Mouse (Mus musculus) layer of hippocampus, adult 9-10 months (tissue): Measurements from ENCODE around the gene Pced1b.

Experiments used
- DNase-seq: peaks from one replicate; pipeline ENCODE4 v3.0.0; 2022; ENCODE audit warnings: low spot score

Gene Pced1b

DNA sequence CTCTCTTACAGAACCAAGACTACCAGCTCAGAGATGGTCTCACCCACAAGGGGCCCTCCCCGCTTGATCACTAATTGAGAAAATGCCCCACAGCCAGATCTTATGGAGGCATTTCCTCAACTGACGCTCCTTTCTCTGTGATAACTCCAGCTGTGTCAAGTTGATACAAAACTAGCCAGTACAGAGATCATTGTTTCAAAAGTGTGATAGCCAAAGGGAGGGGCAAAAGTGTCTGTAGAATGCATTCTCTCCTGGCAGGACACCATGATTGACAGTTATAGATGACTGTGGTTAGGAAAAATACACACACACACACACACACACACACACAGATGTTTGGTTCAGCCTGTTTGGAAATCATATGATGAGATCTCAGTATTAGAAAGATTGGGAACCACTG, 150.9 kb downstream of the Pced1b start:
- no peak for DNase-seq

DNA sequence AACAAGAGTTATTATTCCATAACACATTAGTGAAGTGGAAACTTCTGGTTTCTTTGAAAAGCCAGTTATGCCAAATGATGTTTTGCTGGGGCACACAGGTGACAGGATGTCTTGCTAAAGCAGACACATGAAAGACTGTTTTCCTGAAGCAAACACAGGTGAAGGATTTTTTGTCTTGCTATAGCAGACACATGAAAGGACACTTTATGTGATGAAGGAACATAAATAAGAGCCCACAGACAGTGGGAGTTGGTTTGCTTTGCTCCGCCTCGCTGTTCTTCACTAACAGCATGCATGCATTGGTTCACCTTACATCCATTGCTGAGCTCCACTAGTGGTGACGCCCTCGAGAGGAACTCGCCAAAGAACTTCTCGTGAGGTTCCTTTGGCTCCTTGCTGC, 154.0 kb downstream of the Pced1b start:
- no peak for DNase-seq

DNA sequence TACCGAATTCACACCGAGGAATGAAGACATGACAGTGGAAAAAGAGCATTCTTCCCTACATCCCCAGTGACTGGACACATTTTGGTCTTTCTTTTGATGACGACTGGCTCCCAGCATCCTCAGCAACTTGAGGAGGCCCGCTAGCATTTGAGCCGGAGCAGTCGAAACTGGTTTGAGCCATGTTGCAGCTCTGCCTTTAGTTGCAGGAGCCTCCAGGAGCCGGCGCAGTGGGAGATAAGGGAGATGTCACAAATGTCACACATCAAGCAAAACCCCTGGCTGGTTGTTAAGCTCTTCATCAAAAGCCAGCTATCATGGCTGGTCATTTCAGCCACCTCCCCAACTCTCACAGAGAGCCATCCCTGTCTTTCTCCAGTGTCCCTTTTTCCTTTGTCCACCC, 157.6 kb downstream of the Pced1b start:
- DNase-seq, result no peak

DNA sequence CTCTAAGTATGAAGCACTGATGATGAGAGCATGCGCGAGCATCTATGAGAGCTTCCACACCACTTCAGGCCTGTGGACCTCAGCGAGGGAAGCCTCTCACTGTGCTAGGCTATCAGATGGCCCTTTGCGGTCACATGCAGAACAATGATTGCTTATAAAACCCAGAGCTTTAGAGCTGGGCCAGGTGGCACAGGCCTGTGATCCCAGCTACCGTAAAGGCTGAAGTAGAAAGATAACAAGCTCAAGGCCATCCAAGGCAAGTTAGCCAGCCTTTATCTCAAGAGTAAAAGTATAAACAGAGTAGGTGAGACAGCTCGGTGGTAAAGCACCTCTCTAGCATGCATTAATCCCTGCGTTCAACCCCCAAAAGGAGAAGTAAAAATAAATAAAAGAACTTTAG, 158.1 kb downstream of the Pced1b start:
- no peak for DNase-seq

DNA sequence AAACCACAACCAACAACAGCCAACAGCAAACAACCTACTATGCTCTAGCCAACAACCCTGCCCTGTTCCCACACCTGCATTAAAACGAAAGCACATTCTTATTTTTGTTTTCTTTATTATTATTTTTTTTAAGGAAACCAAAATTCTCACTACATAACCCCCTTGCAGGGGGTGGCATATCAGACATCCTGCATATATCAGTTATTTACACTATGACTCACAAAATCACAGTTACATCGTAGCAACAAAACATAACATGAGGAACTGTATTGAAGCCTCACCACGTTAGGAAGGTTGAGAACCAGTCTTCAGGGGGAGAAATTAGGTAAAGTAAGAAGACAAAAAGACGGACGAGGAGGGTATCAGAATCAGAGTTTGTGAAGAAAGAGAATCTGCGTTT, 159.2 kb downstream of the Pced1b start:
- no peak for DNase-seq

DNA sequence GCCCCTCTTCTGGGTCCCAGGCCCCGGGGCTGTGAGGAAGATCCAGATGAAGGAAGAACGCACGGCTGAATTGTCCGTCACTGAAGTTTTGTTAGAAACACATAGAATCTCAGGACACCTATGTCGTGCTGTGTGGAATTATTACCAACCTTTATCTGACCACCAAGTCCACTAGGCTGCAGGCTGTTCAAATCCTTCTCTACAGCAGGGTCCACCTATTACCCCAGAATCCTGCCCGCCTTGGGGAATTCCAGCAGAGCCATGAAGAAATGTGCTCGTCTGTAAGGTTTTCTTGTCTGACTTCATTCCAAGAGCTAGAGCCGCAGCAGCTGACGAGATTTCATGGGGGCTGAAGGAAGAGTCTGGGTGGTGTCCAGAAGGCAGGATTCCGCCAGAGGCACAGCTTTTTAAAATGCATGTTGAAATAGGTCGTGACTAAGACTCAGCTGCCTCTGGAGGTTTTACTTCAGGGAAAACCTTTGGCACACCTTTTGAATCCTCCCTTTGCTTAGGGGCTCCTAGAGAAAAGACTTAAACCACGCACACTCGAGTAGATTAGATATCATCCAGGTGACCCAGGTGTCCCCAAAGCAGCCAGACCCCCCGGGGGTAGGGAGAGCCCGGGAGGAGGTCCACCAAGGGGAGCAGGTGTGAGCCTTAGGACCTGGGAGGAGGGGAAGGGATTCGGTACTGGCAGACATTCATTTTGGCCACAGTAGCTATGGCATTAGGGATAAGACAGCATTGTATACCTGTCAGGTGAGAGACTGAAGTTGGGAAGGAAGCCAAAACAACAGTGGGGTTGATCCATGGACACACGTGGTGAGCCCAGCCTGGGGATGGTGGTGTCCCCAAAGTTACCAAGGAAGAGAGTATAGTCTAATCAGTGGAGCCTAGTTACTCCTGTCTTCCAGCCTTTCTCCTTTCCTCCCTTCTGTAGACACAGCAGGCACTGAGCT, 160.9 kb downstream of the Pced1b start:
- DNase-seq, result no peak

DNA sequence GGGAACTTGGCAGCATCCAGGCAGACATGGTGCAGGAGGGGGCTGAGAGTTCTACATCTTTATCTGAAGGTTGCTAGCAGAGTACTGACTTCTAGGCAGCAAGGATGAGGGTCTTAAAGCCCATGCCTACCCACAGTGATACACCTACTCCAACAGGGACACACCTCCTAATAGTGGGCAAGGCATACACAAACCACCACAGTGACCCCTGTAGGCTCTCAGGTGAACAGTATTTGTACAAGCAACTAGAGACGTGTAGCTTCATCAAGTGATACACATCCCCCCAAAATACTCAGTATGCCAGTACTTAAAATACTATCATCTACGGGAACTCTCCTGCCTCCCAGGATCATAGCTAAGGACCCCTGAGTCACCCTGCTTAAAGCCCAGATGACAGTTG, 164.2 kb downstream of the Pced1b start:
- no peak for DNase-seq

DNA sequence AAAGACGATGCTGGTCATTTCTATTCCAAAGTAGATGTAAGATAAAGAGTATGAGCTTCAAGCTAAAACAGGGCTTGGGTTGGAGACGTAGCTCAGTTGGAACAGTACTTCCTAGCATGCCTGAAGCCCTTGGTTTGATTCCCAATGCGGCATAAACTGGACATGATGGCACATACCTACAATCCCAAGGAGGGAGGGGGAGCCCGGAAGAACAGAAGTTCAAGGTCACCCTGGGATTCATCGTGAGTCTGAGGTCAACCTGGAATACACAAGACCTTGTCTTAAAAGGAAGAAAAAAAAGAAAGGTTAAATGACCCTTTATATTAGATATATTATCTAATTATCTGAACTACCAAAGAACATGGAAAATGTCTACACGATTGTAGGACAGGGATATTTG, 164.8 kb downstream of the Pced1b start:
- DNase-seq, result no peak

DNA sequence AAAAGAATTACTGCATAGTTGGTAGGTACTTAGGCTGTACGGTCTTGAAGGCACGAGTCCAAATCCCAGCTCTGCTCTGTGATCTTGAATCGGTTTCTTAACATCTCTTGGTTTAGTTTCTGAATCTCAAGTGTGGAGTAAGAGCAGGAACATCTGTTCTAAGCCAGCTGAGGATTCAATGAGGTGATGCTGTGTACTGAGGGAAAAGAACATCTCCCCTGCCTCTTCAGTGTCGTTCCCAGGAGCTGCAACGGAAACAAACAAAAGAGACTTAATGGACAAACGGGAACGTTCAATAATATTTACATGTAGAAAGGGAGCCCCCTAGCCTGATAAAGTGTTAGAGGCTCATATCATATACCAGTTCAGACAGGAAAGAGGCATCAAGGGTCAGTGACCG, 165.4 kb downstream of the Pced1b start:
- no peak for DNase-seq

DNA sequence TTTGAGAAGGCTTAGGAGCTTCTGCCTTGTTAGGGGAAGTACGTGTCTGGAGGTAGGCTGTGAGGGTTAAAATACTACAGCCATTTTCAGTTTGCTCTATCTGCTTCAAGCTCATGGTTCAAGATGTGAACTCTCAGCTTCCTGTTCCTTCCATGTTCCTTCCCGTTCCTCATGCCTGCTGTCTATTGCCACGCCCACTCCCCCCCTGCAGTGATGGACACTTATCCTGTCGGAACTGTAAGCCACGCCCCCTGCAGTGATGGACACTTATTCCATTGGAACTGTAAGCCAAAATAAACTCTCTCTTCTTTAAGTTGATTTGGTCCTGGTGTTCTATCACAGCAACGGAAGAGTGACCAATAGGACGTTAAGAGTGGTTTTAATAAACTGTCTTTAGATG, 166.0 kb downstream of the Pced1b start:
- DNase-seq, result no peak

DNA sequence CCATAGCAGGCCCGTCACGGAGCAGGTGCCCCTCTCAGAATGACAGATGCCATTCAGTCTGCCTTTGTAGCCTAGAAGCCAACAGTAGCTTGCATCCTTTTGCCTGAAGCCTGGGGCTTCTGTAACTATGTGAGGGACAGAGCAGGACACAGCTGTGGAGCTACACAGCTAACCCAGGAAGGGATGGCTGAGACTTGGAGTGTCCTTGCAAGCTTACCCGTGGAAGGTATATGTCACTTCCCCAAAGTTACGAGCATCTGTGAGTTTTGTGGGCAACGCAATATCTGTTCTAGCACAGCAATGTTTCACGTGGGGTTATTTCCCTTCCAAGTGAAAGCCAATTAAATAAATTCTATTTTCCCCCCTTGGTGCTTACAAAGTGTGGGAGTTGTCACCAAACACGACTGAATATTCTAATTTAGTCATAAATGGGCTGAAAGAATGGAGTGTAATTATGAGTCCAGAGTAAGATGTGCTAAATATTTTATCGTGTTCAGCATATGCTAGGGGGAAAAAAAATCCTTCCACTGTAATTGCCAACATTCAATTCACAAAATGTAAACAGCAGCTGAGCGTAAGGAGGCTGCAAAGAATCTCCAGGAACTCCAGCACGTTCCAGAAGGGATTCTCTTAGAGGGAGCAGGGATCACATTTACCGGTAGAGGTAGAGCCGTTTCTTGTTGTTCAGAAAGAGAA, 168.0 kb downstream of the Pced1b start:
- DNase-seq, result no peak

DNA sequence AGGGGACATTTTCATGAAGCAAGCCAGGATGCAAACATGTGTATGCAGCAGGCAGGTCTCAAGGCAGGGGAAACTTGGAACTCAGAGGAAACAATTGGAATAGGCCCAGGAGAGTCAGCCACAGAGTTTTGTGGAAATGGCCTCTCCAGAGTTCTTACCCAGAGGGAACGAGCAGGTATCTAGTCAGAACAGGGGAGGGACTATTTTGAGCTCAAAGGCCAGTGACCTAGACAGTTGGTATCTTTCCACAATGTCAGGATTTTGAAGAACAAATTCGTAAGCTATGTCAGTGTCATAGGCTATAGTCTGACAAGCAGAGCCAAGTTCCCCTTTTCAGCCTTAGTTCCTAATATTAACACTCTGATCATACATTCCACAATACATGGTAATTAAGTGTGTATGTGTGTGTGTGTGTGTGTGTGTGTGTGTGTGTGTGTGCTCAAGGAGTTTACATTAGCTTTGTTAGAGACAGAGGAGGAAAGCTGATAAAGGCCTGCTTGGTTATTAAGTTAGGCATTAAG, 168.6 kb downstream of the Pced1b start:
- no peak for DNase-seq

DNA sequence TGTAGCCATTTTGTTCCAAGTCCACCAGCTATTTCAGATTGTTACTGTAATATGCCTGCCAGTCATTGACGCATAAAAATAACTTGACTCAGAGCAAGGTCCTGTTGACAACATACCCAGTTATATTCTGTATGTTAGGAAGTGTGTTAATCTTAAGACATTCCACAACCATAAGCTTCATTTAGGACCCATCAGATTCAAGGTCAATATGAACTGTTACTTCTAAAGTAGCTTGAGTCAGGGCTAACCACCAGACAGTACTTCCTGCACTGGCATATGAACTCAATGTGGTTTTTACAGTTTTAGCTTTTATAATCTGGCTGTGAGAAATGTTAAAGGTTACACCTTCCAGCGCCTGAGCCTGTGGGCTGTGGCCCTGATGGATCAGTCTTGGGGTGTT, 173.4 kb downstream of the Pced1b start:
- DNase-seq, result no peak

DNA sequence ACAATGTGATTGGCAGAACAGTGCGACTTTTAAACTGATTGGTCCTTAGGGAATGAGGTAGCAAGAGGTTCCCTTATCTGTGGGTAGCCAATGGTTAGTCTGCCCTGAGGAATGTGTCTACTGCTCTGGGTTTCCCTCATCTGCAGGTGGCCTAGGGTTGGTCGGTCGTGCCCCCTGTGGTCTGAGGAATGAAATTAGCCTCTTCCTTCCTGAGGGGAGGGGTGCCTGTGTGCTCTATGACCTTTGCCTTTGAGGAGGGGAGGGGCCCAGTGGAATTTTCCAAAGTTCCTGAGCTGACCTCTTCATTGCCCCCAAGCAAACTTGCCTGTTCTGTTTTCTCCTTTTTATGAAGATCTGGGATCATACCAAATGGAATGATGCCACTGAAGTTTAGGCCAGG, 174.6 kb downstream of the Pced1b start:
- DNase-seq, result no peak

DNA sequence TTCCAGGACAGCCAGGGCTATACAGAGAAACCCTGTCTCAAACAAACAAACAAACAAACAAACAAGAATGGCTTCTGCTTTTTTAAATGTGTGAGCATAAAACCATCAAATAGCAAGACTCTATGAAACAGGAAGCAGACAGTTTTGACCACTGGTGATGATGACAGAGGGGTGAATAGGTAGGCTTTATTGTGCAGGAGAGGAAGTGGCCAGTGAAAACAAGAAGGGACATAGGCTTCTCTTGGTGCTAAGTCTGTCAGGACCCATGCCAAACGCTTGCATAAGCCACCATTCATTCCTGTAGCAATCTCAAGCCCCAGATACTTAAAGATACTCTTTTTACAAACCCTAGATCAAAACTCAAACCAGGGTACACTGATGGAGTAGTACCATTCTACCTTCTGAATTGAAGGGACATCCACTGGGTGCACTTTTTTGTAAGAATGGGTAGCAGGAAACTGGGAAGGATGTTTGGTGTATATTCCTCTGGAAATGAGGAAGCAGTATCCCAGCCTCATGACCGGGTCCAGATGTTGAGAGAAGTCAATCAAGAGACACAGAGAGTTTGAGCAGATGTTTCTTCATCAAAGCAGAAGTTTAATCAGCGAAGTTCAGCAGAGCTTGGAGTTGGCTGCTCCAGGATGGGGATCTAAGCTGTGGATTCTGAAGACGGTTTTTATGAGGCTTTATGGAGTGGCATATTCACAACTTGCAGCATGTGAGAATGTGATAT, 175.5 kb downstream of the Pced1b start:
- no peak for DNase-seq

DNA sequence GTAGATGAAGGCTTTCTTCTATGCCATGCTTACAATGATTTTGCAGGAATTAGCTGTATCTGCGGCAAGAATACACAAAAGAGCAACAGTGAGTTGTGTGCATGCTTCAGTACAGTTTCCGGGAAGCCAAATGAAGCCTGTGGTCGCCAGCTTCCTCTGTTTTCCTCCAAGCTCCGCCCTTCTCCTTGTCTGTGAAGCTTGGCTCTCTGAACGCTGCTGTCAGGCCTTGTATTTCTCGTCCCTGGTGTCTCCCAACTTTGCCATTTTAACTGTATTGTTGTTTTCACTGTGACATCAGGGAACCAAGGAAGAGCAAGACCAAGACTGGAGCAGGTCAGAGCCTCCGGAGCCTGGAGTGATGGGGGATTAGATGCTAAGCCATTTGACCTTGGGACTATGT, 177.5 kb downstream of the Pced1b start:
- DNase-seq, result no peak

DNA sequence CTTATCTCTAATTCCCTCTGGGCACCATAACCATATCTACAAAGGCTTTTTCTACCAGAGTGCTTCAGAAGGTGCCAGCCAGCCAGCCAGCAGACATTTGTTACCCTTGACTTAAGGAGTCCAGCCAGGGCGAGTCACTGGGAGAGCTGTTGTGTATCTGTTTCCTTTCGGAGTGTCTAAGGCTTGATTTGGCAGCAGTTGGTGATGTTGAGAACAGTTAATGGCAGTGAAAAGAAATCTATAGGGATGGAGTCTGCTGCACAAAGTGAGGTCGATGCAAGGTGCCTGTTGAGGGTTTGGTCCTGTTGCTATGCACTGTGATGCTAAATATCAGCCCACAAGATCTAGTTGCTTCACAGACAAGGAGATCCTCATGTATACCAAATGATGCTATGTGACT, 178.1 kb downstream of the Pced1b start:
- DNase-seq, result no peak

DNA sequence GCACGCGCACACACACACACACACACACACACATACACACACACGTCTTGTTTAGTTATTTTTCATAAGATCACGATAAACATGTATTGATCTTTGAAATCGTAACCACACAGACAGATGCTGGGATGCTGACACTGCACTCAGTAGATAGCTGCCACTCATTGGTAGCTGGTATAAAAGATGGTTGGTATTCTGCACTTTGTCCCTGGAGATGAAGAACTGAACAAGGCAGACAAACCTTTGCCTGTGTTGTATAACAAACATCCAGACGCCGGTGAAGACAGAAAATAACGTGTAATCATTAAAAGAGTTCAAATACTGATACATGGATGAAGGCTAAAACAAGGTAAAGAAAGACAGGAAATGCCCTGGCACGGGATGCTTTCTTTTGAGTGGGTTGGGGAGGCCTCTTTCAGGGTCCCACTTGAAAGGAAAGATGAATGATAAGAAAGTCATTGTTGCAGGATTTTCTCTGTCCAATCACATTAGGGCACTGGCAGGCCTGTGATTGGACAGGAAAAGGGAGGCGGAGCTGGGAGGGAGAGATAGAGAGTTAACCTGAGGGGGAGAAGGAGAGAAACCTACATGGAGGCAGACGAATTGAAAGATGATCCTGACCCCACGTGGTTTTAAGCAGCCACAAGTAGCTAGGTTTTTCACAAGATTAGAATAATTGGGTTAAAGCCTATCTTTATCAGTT, 182.4 kb downstream of the Pced1b start:
- DNase-seq, result no peak

DNA sequence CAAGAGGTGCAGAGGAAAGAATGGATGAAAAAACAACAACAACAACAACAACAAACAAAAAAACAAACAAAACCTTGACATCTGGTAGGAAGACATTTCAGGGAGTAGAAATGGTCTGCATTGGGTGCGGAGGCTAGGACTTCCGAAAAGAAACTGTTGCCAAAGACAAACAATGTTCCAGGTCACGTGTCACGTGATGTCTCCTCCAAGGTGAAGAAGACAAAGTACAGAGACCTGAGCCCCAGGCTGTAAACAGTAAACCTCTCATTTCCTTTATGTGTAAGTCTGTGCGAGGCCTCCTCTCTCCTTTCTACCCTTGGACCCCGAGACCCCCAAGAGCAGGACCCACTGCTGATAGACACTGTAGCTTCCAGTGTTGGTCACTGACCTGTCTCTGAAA, 184.6 kb downstream of the Pced1b start:
- no peak for DNase-seq

DNA sequence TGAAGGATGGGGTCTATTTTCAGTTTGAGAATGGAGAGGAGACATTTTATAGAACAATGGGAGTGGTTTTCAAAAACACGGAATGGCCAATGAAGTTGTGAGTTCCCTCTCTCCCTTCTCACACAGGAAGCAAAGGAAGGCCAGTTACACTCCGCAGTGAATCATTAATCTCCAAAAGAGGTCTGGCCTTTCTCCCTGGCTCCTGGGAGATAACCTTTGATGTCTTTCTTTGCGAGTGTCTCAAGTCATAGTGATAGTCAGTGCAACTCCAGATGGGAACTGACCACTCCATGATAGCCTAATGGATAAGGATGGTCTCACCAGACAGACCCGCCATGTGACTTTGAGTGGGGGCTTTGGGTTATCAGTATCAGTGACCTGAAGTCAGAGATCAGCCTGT, 185.3 kb downstream of the Pced1b start:
- no peak for DNase-seq
